Mouse (Mus musculus) limb, embryonic 14.5 days (tissue): Measurements from ENCODE around the gene G3bp2. TPM values are rescaled to one million over a fixed set of nuclear protein-coding genes. Genes with fewer than 3 reads are reported as not detected.

Experiments
- ATAC-seq: fragments of 200-750 bp; cut with Nextera tagmentation; 2 replicates; pipeline ENCODE4 v1.8.0; 2017; ENCODE audit warnings: low read depth, moderate number of reproducible peaks, moderate TSS enrichment; ENCODE audit not compliant: low FRiP score
- DNase-seq: peaks from one replicate; pipeline ENCODE4 v3.0.0-alpha.2; 2015; ENCODE audit warnings: low spot score
- H3K27ac ChIP-seq: fragments of 300-500 bp; sonication (generic); replicated peaks from 2 replicates; pipeline ENCODE4 v1.5.1; 2014; ENCODE audit warnings: low read depth, mild to moderate bottlenecking, low read length, moderate library complexity, mixed read lengths
- H3K27me3 ChIP-seq: fragments of 300-500 bp; sonication (generic); 2 replicates; pipeline ENCODE4 v1.6.1; 2014; ENCODE audit warnings: low read length, mixed read lengths; ENCODE audit not compliant: control insufficient read depth, insufficient read depth
- H3K36me3 ChIP-seq: fragments of 300-500 bp; sonication (generic); 2 replicates; pipeline ENCODE4 v1.6.1; 2014; ENCODE audit warnings: mild to moderate bottlenecking, low read length, moderate library complexity, mixed read lengths; ENCODE audit not compliant: control insufficient read depth, insufficient read depth
- H3K4me1 ChIP-seq: fragments of 300-500 bp; sonication (generic); 2 replicates; pipeline ENCODE4 v1.6.1; 2014; ENCODE audit warnings: antibody characterized with exemption, low read length, mixed read lengths; ENCODE audit not compliant: control insufficient read depth, insufficient read depth
- H3K4me2 ChIP-seq: fragments of 300-500 bp; sonication (generic); replicated peaks from 2 replicates; pipeline ENCODE4 v1.6.1; 2014; ENCODE audit warnings: low read depth, mild to moderate bottlenecking, low read length, moderate library complexity; ENCODE audit not compliant: severe bottlenecking
- H3K4me3 ChIP-seq: fragments of 300-500 bp; sonication (generic); replicated peaks from 2 replicates; pipeline ENCODE4 v1.5.1; 2014; ENCODE audit warnings: low read length
- H3K9ac ChIP-seq: fragments of 300-500 bp; sonication (generic); 2 replicates; pipeline ENCODE4 v1.6.1; 2014; ENCODE audit warnings: mild to moderate bottlenecking, low read depth, low read length, moderate library complexity; ENCODE audit not compliant: severe bottlenecking
- H3K9me3 ChIP-seq: fragments of 300-500 bp; sonication (generic); 2 replicates; pipeline ENCODE4 v1.6.1; 2016; ENCODE audit warnings: low read length; ENCODE audit not compliant: control insufficient read depth
- POLR2A ChIP-seq: fragments of 200-500 bp; IDR thresholded peaks from 2 replicates; pipeline ENCODE4 v1.8.0; 2012; ENCODE audit warnings: inconsistent platforms, mild to moderate bottlenecking, moderate library complexity, borderline replicate concordance; ENCODE audit not compliant: insufficient read depth, insufficient read length; ENCODE audit errors: extremely low read depth
- WGBS: fragments of 180-500 bp; shearing (Covaris S2); extraction: QIAGEN DNeasy Blood & Tissue Kit; methylation state at CpG from one replicate; pipeline ENCODE4 v1.1.7; 2014; 5-methylcytosine and 5-hydroxymethylcytosine counted together
- polyA plus RNA-seq, 2 experiments: library from polyadenylated mRNA; depleted of rRNA in 1 of 2; stranded (reverse) in 1 of 2; unstranded in 1 of 2; fragments of >200 nt; fragmentation: Nextera tagmentation in 1 of 2; extraction: Ambion mirVana in 1 of 2; gene quantifications; 2 replicates each; pipeline versions ENCODE4 v1.2.1 to v1.2.3; 2012 to 2014

G3bp2 gene
- polyA plus RNA-seq, 2 experiments: 62.3 to 147 TPM

- no peaks in the 10 kb centered on the region for H3K36me3 ChIP-seq
- no peak for TF ChIP-seq POLR2A
Observed at GRCm38 (mm10) chr5:92103062-92103461, 19.5 kb upstream of the G3bp2 start.

GRCm38 (mm10) chr5:92101601-92102000 lies 18.1 kb upstream of the G3bp2 start:
- H3K27ac ChIP-seq: no peak overlapping the region
- 87% methylated on average over 8 of the region's 8 CpGs for WGBS
- ATAC-seq (no peak), DNase-seq (no peak)
- H3K4me2 ChIP-seq: no peak overlapping the region
- H3K4me1 ChIP-seq: peaks cover 6% of the 10 kb centered on the region
- no peaks in the 10 kb centered on the region for H3K27me3 ChIP-seq
- no peaks in the 10 kb centered on the region for H3K9me3 ChIP-seq
- no peaks in the 10 kb centered on the region for H3K36me3 ChIP-seq
- H3K4me3 ChIP-seq: no peak overlapping the region
- no peak for TF ChIP-seq POLR2A
- no peak overlapping the region for H3K9ac ChIP-seq

More at GRCm38 (mm10) chr5:92103062-92103461, 19.5 kb upstream of the G3bp2 start:
- Histone ChIP-seq H3K27ac (no peak overlapping the region), H3K27me3 (no peaks in the 10 kb centered on the region), H3K4me3 (no peak overlapping the region), H3K9me3 (no peaks in the 10 kb centered on the region), H3K9ac (no peak overlapping the region), H3K4me2 (no peak overlapping the region), H3K4me1 (peaks cover 6% of the 10 kb centered on the region)
- 41% methylated on average over 6 of the region's 6 CpGs for WGBS
- no peak for ATAC-seq
- peak; percentile 35 for DNase-seq

GRCm38 (mm10) chr5:92098351-92099109 lies 15.0 kb upstream of the G3bp2 start:
- Histone ChIP-seq H3K4me3 (no peak overlapping the region), H3K27ac (peak overlapping the region; percentile 44; the same call in 1 of the 2 replicates), H3K4me2 (no peak overlapping the region; the same call in 1 of the 2 replicates), H3K36me3 (no peaks in the 10 kb centered on the region), H3K27me3 (no peaks in the 10 kb centered on the region), H3K4me1 (peaks cover 6% of the 10 kb centered on the region), H3K9ac (no peak overlapping the region), H3K9me3 (no peaks in the 10 kb centered on the region)
- no peak for TF ChIP-seq POLR2A
- no peak for ATAC-seq
- 24% methylated on average over 13 of the region's 13 CpGs for WGBS
- DNase-seq: no peak

GRCm38 (mm10) chr5:92097779-92098178 lies 14.3 kb upstream of the G3bp2 start:
- no peak for ATAC-seq
- TF ChIP-seq POLR2A: no peak
- peaks cover 6% of the 10 kb centered on the region; the same call in 1 of the 2 replicates for H3K4me1 ChIP-seq
- H3K36me3 ChIP-seq: no peaks in the 10 kb centered on the region
- no peaks in the 10 kb centered on the region for H3K27me3 ChIP-seq
- DNase-seq: no peak
- no peak overlapping the region for H3K4me3 ChIP-seq
- H3K9me3 ChIP-seq: no peaks in the 10 kb centered on the region
- H3K9ac ChIP-seq: no peak overlapping the region
- no peak overlapping the region for H3K4me2 ChIP-seq
- 94% methylated on average over 4 of the region's 4 CpGs for WGBS
- H3K27ac ChIP-seq: no peak overlapping the region; the same call in 1 of the 2 replicates

- H3K4me2 ChIP-seq: no peak overlapping the region
- no peak overlapping the region for H3K4me3 ChIP-seq
- no peak for DNase-seq
- H3K4me1 ChIP-seq: peaks cover 6% of the 10 kb centered on the region; the same call in 1 of the 2 replicates
- 92% methylated on average over 6 of the region's 6 CpGs for WGBS
- H3K27ac ChIP-seq: no peak overlapping the region
- no peak for TF ChIP-seq POLR2A
- H3K27me3 ChIP-seq: no peaks in the 10 kb centered on the region
- H3K9me3 ChIP-seq: no peaks in the 10 kb centered on the region
- no peak for ATAC-seq
- H3K9ac ChIP-seq: no peak overlapping the region
- no peaks in the 10 kb centered on the region for H3K36me3 ChIP-seq
Observed at GRCm38 (mm10) chr5:92096786-92097185, 13.3 kb upstream of the G3bp2 start.
